Mouse (Mus musculus) thymus, adult 2 months (tissue): ENCODE measurements around the gene Ssr3.

Experiments
- CTCF ChIP-seq: fragments of 200-500 bp; IDR thresholded peaks from 2 replicates; pipeline ENCODE4 v1.5.1; 2012; ENCODE audit warnings: mild to moderate bottlenecking, control low read depth, low read length, moderate library complexity, borderline replicate concordance; ENCODE audit not compliant: control insufficient read depth, poor library complexity, insufficient read depth; ENCODE audit errors: extremely low read depth
- POLR2A ChIP-seq: fragments of 200-500 bp; IDR thresholded peaks from 2 replicates; pipeline ENCODE4 v1.6.1; 2012; ENCODE audit warnings: mild to moderate bottlenecking, low read length, control low read depth, moderate library complexity; ENCODE audit not compliant: control insufficient read depth, poor library complexity, insufficient read depth; ENCODE audit errors: extremely low read depth

DNA sequence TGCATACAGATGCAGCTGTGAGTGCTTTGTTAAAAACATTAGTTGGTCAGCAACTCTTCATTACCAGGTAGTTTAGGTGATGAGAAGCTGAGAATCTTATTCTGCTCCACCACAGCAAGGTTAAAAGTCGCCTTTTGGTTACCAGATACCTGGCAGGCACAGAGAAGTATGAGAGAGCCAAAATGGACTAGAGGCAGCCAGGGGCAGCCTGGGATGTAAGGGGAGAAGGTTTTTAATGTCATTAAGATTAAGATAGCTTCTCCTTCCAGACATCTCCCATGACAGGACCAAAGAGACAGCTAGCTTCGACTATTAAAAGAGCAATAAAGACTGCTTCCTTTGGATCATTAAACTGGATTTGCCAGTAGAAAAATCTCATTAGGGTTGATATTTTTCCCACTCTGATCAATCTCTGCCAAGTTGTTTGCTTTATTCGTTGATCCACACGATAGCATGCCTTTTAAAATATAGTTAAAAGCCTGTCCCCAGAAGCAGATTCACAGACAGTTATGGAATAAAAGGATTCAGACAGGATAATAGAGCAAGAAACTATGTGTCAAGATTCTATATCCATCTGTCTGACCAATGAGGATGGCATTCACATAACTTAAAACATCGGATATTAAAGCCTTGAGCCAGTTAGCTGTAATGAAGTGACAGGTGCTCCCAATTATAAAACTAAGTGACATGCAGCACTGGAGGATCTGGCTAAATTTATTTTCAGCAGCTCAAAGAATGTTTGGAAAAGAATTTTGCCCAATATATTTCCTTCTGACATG is 52.1 kb downstream of the Ssr3 start:
- TF ChIP-seq CTCF (no peak), POLR2A (no peak)
